Mouse (Mus musculus): ENCODE measurements around the gene Rab40c.

Rab40c gene

GRCm38 (mm10) chr17:25946349-25946748 is 26.8 kb upstream of the Rab40c start:
- no peak for DNase-seq (ENCODE audit: low read depth, low spot score)

- no peak for DNase-seq (ENCODE audit: low read depth, low spot score)
Observed at GRCm38 (mm10) chr17:25945517-25946155, 26.1 kb upstream of the Rab40c start.

DNA sequence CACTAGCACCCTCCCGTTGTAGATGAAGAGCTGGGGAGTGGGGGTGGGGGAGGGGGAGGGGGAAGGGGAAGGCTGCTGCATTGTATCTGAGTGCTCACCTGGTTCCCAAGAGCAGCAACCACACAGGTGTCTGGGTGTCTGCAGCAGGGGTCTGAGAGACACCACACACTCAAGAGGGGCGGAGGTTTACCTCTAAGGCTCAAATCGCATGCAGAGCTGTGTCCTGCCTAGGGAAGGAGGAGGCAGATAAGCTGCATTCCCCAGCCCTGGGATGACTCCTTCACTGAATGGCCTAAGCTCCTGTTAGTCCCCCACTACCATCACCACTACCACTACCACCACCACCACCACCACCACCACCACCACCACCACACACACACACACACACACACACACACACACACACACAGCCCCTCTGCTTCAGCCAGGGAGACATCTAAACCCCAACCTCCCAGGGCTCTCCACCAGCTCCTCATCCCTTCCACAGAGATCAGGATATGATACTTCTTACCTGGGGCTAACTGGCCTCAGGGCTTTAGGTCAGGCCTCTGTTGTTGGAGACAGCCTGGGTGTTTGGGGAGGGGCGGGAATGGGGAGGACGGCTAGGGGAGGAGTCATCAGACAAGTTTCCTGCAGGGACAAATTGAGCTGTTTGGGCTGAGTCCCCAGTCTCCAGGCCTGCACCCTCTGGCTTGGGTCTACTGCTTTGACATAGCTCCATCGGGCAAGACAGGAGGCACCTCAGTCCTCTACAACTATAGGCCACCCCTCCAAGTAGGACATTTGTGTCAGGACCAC is 25.0 kb upstream of the Rab40c start, which contains the start of the genes Pigq and Nhlrc4:
Gene Pigq (minus strand): TSS at position 571 of the 798 bp plus-strand sequence.
Gene Nhlrc4 (minus strand): TSS at position 596 of the 798 bp plus-strand sequence.
- peak; percentile 29 for DNase-seq (ENCODE audit: low read depth, low spot score)

DNA sequence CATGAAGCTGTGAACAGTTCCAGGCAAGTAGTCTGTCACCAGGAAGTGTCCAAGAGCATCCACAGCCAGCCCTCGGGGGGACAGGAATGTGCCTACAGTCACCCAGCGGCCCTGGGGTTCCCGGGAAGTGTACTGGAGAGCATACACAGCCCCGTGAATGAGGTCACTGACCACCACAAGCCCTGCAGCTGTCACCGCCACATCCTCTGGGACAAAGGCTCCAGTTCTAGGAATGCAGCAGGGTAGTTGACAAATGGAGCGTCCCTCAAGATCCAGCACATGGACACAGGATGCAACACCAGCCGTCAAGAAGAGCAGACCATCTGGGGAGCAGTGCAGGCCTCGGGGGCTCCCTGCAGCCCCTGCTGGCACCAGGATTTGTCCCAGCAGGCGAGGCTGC is 24.2 kb upstream of the Rab40c start:
- DNase-seq (ENCODE audit: low read depth, low spot score) = no peak

DNA sequence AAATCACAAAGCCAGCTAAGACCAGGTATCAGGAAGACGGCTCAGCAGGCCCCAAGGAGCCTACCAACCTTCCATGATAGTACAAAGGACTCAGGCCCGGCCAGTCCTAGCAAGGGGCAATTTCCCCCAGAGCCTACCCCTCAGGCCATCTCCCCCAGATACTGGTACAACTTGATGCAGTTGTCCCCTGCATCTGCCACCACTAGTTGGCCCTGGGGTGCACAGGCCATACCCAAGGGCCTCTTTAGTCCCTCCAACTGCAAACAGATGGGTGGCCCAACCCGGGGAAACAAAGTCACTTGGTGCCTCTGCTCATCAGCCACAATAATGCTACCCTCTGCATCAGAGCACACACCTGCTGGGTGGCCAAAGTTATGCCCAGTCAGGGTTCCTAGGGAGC is 23.7 kb upstream of the Rab40c start:
- DNase-seq (ENCODE audit: low read depth, low spot score) = no peak

- DNase-seq (ENCODE audit: low read depth, low spot score) = no peak
Observed at GRCm38 (mm10) chr17:25942597-25943151, 23.1 kb upstream of the Rab40c start.

- DNase-seq (ENCODE audit: low read depth, low spot score) = peak; percentile 71
Observed at GRCm38 (mm10) chr17:25941511-25942241, 22.1 kb upstream of the Rab40c start.

DNA sequence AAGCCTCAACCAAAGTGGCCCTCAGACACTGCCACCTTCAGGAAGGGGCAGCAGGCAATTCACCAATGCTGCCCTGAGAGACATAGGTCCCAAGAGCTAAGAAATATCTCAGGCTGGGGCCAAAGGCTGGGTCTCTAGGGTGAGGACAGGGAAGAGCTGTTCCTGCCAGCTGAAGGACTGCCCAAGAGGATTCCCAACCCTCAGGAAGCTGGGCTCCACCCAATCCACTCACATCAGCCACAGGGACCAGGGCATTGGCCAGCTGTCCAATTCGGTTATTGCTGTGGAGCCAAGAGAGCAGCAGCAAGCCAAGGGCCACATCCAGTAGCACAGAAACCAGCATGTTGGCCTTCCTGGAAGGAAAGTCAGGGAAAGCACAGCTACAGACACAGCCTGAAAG is 15.0 kb upstream of the Rab40c start:
- no peak for DNase-seq (ENCODE audit: low read depth, low spot score)

GRCm38 (mm10) chr17:25925348-25925747 is 5.8 kb upstream of the Rab40c start:
- no peak for DNase-seq (ENCODE audit: low read depth, low spot score)

- DNase-seq (ENCODE audit: low read depth, low spot score) = no peak
Observed at GRCm38 (mm10) chr17:25922120-25922519, 2.6 kb upstream of the Rab40c start.

GRCm38 (mm10) chr17:25919786-25920642 is 487 bp upstream of the Rab40c start:
- peak; percentile 100 for DNase-seq (ENCODE audit: low read depth, low spot score)

- no peak for DNase-seq (ENCODE audit: low read depth, low spot score)
Observed at GRCm38 (mm10) chr17:25918037-25918750, 1.3 kb downstream of the Rab40c start.

- no peak for DNase-seq (ENCODE audit: low read depth, low spot score)
Observed at GRCm38 (mm10) chr17:25916931-25917647, 2.4 kb downstream of the Rab40c start.

DNA sequence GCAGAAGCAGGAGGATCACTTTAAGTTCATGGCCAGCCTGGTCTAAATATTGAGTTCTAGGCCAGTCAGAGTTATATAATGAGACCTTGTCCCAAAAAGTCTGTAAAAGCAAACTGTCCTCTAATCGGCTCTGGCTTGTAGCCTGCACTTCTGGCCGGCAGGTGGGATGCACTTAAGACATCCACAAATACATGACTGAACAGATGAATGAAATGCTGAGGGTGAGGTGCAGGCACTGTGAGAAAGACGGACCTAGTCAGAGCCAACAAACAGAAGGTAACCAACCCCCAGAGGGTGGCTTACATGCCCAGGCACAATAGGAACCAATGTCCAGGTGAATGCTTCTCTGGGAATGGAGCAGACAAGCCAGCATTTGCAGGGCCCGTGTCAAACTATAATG is 5.2 kb downstream of the Rab40c start:
- DNase-seq (ENCODE audit: low read depth, low spot score) = no peak

- no peak for DNase-seq (ENCODE audit: low read depth, low spot score)
Observed at GRCm38 (mm10) chr17:25913877-25914275, 5.7 kb downstream of the Rab40c start.

- peak; percentile 24 for DNase-seq (ENCODE audit: low read depth, low spot score)
Observed at GRCm38 (mm10) chr17:25913186-25913876, 6.2 kb downstream of the Rab40c start.

GRCm38 (mm10) chr17:25911816-25912215 is 7.7 kb downstream of the Rab40c start:
- no peak for DNase-seq (ENCODE audit: low read depth, low spot score)

GRCm38 (mm10) chr17:25907640-25908039 is 11.9 kb downstream of the Rab40c start:
- DNase-seq (ENCODE audit: low read depth, low spot score) = no peak

DNA sequence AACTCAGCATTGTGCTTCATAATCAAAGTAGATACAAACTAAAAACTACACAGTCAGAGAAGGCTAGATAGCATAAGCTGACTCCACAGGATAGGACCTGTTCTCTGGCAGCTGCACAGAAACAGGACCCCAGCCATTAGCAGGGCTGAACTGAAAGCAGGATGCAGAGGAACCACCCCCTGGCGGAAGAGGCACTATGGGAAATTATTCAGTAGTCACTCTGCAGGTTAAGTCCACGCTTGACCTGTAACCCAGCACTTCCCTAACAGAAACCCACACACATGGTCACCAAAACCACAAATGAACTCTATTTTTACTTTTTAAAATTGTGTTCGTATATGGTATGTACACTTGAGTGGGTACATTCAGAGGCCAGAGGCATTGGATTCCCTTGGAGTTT is 16.5 kb downstream of the Rab40c start:
- DNase-seq (ENCODE audit: low read depth, low spot score) = no peak
